Mouse (Mus musculus) MN1 (cell line): ENCODE measurements at regions not wholly inside any gene's neighbourhood (a gene's known extent, or its start where the extent isn't known, plus 50 kb on each side); places are given as distances from the start of the nearest gene placed in this dataset.

Source experiments
- DNase-seq: peaks from one replicate; pipeline ENCODE4 v3.0.0-alpha.2; 2016; ENCODE audit warnings: low spot score

DNA sequence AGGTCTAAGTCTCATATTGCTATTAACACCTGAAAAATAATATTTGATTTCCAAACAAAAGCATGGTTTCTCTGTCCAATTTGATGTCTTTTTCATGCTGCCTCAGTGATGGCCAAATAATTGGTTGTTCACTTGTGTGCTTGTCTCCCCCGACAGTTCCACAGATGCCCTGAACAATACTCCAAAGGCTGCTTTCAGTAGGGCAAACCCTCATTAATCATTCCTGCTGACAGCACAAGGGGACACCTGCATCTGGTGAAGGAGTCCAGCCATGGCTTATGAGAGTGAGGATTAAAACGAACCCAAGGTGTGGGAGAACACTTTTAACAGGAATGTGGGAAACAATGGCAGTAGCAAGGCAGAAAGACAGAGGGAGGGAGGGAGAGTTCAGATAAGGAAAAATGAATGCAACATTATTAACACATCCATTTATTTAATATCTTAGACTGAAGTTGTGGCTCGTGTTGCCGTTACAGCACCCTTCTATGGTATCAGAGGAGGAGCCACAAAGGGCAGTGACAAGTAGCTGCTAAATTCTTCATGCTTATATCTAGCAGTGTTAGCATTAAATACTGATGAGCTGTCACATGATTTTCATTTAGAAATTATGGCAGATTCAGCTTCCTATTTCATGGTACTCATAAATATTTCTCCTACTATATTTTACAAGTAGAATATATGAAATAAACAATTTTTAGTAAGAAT, 501.8 kb upstream of the Mms22l start:
- no peak for DNase-seq

GRCm38 (mm10) chr4:24006257-24006955, 489.8 kb upstream of the Mms22l start:
- no peak for DNase-seq

DNA sequence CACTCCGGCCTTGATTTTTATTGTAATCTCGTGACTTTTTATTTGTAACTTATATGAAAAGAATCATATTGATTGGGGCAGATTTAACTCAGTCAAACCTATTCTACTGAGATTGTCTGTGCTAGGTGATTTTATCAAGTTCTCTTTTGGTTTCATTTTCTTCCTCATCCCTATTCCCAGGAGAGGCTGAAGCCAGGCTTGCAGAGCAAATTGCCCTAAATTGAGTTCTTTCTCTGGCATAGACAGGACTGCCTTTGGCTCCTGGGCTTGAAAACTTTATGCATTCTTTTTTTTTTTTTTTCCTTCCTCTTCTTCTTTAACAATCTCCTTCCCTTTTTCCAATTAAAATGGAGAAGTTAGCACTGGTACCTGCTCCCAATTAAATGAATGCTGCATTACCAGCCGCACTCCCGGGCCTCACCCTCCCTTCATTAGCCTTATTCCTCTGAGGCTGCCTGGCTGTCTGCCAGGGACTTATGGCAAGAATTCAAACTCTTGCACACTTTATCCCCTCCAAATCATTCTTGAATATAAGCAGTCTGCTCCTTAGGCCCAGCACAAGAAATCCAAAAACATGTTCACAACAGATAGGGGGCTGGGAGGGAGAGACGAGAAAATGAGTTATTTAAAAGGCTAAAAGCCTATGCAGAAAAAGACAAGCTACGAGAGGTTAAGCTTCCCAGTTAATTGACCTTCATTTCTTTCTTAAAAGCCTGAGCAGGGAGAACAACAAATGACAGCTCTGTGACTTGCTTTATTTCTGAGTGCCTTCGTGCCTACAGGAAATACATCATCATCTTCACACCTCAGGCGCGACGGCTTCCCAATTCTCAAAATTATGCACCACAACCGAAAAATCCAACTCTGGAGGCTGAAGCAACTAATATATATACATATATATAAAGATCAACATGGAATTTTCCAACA, 476.8 kb upstream of the Mms22l start:
- peak; percentile 8 for DNase-seq
